Mouse (Mus musculus) liver, postnatal 0 days (tissue): ENCODE results near the gene Cdk8.

ENCODE experiments used
- CTCF ChIP-seq: sonication (generic); IDR thresholded peaks from 2 replicates; pipeline ENCODE4 v1.5.1; 2016; ENCODE audit warnings: antibody characterized with exemption, low read depth
- EP300 ChIP-seq: IDR thresholded peaks from 2 replicates; pipeline ENCODE4 v1.6.1; 2016; ENCODE audit warnings: antibody characterized with exemption, low read depth, mild to moderate bottlenecking

DNA sequence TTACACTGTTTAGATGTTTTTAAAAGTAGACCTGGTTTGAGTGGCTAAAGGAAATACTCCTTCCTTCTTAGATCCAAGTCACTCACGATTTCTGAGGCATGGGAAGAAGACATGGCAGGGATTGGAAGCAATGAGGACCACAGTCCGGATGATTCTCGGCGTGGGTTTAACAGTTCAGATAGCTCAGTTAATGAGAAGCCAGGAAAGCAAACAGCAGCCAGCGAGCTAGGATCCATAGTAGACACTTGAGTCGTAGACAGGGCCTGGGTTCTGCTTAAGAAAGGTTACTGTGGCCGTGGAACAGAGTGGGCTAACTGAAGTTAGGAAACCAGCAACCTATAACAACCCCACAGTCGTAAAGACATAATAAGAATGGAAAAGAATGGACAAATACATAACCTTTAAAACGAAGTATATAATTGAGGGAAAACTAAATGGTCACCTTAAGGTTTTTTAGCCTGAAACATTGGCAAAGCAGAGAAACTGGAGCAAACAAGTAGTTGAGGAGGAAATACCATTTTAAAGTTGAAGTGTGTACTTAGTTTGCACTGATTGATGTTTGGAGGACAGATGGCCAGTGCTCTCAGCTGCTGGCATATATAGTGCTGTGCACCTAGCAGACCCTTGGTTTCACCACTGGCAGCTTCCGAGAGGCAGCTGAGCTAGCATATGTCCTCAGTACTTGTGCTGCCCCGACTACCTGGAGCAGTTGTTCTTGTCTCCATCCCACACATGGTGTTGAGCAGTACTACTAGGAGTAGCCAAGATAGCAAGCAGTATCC, 63.1 kb downstream of the Cdk8 start:
- no peak for TF ChIP-seq CTCF
- no peak for TF ChIP-seq EP300
